Mouse (Mus musculus): Measurements from ENCODE around the gene Klb. TPM values are rescaled to one million over a fixed set of nuclear protein-coding genes. Genes with fewer than 3 reads are reported as not detected.
"Not testable (repeated sequence)": the region's sequence is repeated elsewhere in the genome, so short reads cannot be mapped to it uniquely, and the experiment has no call there.

Klb gene
- total RNA-seq (2012; rRNA removed) (not detected in 2 replicates), total RNA-seq (2014; rRNA removed) (not detected in 2 replicates), polyA plus RNA-seq (2012; ENCODE audit: insufficient read length, low read depth) (not detected in 2 replicates)

DNA sequence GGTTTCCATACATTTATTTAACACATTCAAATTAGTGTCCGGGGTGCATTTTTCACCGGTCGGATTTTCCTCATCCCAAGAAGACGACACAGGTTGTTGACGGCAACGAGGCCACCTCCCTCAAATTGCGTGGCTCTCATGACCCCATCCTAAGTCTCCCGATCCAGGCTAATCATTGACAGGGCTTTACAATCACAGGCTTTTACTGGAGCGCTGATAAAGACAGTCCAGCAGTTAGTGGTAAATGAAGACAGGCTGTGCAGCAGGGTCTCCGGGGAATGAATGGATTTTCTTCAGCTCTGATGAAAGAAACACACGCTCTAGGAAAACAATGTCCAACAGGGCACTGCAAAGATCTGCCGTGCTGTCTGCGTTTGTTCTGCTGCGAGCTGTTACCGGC is at the start of gene Klb:
Gene Klb, plus strand, starts transcription at position 147 of the 400 bp plus-strand sequence.
- no peaks in the 10 kb centered on the region for H3K9me3 ChIP-seq (replicated peaks; ENCODE audit: low read length)
- H3K4me3 ChIP-seq (replicated peaks in 1 of 3; ENCODE audit: low read depth in 2 of 3, low read length in 2 of 3, poor library complexity in 1 of 3): no peak within 1 kb of the TSS
- H3K79me2 ChIP-seq (replicated peaks; ENCODE audit: control insufficient read depth, extremely low read depth, insufficient read depth, poor library complexity, severe bottlenecking): no peaks in the 10 kb centered on the region
- H3K36me3 ChIP-seq (replicated peaks in 1 of 2; ENCODE audit: control insufficient read depth in 1 of 2, insufficient read depth in 1 of 2, low read length in 1 of 2): no peaks in the 10 kb centered on the region
- DNase-seq (ENCODE audit: extremely low read depth): no peak
- dilution Hi-C loops (cut with MboI; ENCODE audit: extremely low pct_ligation_motif_present, extremely low pct_unique_long_range_greater_than_20kb, low sequenced_read_pairs): no loop called here
- no peak within 1 kb of the TSS for H3K9ac ChIP-seq (ENCODE audit: insufficient read depth, low read depth)
- no peak within 1 kb of the TSS for H3K27ac ChIP-seq (ENCODE audit: insufficient read depth, low read depth)
- H3K4me2 ChIP-seq (ENCODE audit: insufficient read depth, low read depth, poor library complexity, severe bottlenecking): no peak within 1 kb of the TSS
- H3K27me3 ChIP-seq (replicated peaks): peaks cover 7% of the 10 kb centered on the region
- H3K4me1 ChIP-seq (ENCODE audit: control insufficient read depth in 1 of 2, insufficient read depth in 2 of 2): no peaks in the 10 kb centered on the region
- in situ Hi-C loops (cut with MboI; ENCODE audit: low pct_ligation_motif_present, low pct_unique_long_range_greater_than_20kb, low sequenced_read_pairs): no loop called here
- TF ChIP-seq KAT2A (IDR thresholded peaks at IDR 0.05; ENCODE audit: insufficient replicate concordance, low read length) (no peak), NELFE (IDR thresholded peaks at IDR 0.05; ENCODE audit: low read depth, low read length) (no peak), PAX5 (IDR thresholded peaks at IDR 0.05; ENCODE audit: low read length) (no peak), RAD21 (IDR thresholded peaks at IDR 0.05; ENCODE audit: low read depth, low read length) (no peak)

DNA sequence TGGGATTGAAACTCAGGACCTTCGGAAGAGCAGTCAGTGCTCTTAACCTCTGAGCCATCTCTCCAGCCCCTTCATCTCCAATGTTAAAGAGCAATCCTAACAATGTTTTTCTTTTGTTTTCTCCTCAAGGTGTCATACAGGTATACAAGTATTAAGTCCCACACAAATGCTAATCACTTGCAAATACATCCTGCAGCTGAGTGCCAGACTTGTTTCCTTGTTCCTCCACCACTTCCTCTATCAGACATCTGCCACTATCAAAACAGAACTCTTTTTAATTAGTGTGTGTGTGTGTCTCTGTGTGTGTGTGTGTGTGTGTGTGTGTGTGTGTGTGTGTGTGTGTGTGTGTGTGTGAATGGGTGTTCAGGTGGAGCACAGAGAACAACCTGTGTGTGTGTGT is 48.5 kb upstream of the Klb start:
- H3K9me3 ChIP-seq (replicated peaks; ENCODE audit: low read length); H3K27ac ChIP-seq (ENCODE audit: insufficient read depth, low read depth); H3K27me3 ChIP-seq (replicated peaks); dilution Hi-C loops (cut with MboI; ENCODE audit: extremely low pct_ligation_motif_present, extremely low pct_unique_long_range_greater_than_20kb, low sequenced_read_pairs); H3K9ac ChIP-seq (ENCODE audit: insufficient read depth, low read depth); in situ Hi-C loops (cut with MboI; ENCODE audit: low pct_ligation_motif_present, low pct_unique_long_range_greater_than_20kb, low sequenced_read_pairs); H3K4me2 ChIP-seq (ENCODE audit: insufficient read depth, low read depth, poor library complexity, severe bottlenecking); H3K79me2 ChIP-seq (replicated peaks; ENCODE audit: control insufficient read depth, extremely low read depth, insufficient read depth, poor library complexity, severe bottlenecking); DNase-seq (ENCODE audit: extremely low read depth); H3K4me3 ChIP-seq (replicated peaks in 1 of 3; ENCODE audit: low read depth in 2 of 3, low read length in 2 of 3, poor library complexity in 1 of 3): not testable (repeated sequence)
- Histone ChIP-seq H3K4me1 (ENCODE audit: control insufficient read depth in 1 of 2, insufficient read depth in 2 of 2) (peaks cover 4 to 15% of the 10 kb centered on the region in 2 experiments; a peak in 3 of 4 replicates), H3K36me3 (replicated peaks in 1 of 2; ENCODE audit: control insufficient read depth in 1 of 2, insufficient read depth in 1 of 2, low read length in 1 of 2) (peaks cover 37 to 80% of the 10 kb centered on the region in 2 experiments)

DNA sequence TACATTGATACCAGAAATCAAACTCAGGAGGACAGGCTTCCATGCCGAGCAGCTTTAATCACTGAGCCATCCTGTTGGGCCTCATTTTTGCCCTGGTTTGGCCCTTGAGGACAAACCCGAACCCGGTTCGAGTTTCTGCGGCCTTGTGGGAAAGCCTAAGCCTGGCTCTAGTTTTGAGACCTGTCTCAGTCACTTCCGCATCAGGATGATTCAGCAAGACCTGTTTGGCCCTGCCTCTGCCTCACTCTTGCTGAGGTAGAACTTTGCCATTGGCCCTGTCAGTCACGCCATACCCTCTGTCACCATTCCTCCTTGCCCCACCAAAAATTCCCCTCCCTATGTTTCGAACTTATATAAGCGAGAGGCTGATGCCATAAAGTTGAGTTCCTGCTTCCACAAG is 48.0 kb upstream of the Klb start:
- in situ Hi-C loops (cut with MboI; ENCODE audit: low pct_ligation_motif_present, low pct_unique_long_range_greater_than_20kb, low sequenced_read_pairs): no loop called here
- no peak overlapping the region for H3K9ac ChIP-seq (ENCODE audit: insufficient read depth, low read depth)
- H3K79me2 ChIP-seq (replicated peaks; ENCODE audit: control insufficient read depth, extremely low read depth, insufficient read depth, poor library complexity, severe bottlenecking): no peaks in the 10 kb centered on the region
- H3K4me2 ChIP-seq (ENCODE audit: insufficient read depth, low read depth, poor library complexity, severe bottlenecking): no peak overlapping the region
- dilution Hi-C loops (cut with MboI; ENCODE audit: extremely low pct_ligation_motif_present, extremely low pct_unique_long_range_greater_than_20kb, low sequenced_read_pairs): no loop called here
- H3K9me3 ChIP-seq (replicated peaks; ENCODE audit: low read length): no peaks in the 10 kb centered on the region
- peaks cover 37 to 81% of the 10 kb centered on the region in 2 experiments for H3K36me3 ChIP-seq (replicated peaks in 1 of 2; ENCODE audit: control insufficient read depth in 1 of 2, insufficient read depth in 1 of 2, low read length in 1 of 2)
- H3K27ac ChIP-seq (ENCODE audit: insufficient read depth, low read depth): no peak overlapping the region
- peaks cover 4 to 12% of the 10 kb centered on the region in 2 experiments; a peak in 3 of 4 replicates for H3K4me1 ChIP-seq (ENCODE audit: control insufficient read depth in 1 of 2, insufficient read depth in 2 of 2)
- H3K27me3 ChIP-seq (replicated peaks): no peaks in the 10 kb centered on the region
- no peak for DNase-seq (ENCODE audit: extremely low read depth)
- H3K4me3 ChIP-seq (replicated peaks in 1 of 3; ENCODE audit: low read depth in 2 of 3, low read length in 2 of 3, poor library complexity in 1 of 3): no peak overlapping the region
- TF ChIP-seq MAFK (IDR thresholded peaks at IDR 0.05; ENCODE audit: insufficient replicate concordance, low read length): peak; percentile 42; the same call in 1 of the 2 replicates
- TF ChIP-seq ELF1 (IDR thresholded peaks at IDR 0.05; ENCODE audit: low read depth, low read length): no peak
- TF ChIP-seq ZNF384 (IDR thresholded peaks at IDR 0.05; ENCODE audit: low read depth, low read length): no peak
- no peak for TF ChIP-seq BHLHE40 (IDR thresholded peaks at IDR 0.05; ENCODE audit: low read depth, low read length)
